In the genomic region with DNA sequence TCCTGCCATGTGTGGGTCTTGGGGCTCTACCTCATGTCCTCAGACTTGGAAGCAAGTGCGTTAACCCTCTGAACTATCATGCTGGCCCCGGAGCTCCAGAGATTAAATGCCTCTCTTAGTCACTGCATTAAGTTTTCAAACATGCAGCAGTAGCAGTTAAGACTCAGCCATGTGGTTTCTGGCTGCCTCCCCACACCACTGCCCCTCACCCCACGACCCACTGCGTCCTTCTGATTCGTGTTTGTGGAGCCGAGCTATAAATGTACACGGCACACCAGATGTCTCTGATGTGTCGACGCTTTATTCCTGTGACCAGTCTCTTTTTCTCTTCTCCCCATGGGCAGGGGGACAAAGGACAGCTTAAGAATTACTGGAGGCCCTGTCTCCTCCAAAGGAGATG, we compare ENCODE assay signal across 16 mouse cellular contexts. TPM values are rescaled to one million over a fixed set of nuclear protein-coding genes. Genes with fewer than 3 reads are reported as not detected.
DNase-seq lines count a peak whose midpoint lies in the region; ATAC-seq and TF ChIP-seq lines count a peak whose summit lies in the region.
"Had no signal": no experiment of that assay in that cellular context is flagged by ENCODE, and none has a peak within 500 bp of the region (broad histone marks: within the 10 kb centered on the region; RNA-seq: fewer than 3 reads in every experiment).

No protein-coding gene starts in this region.

- peak overlapping the region; percentile 34 to 53; a peak in 3 of 4 replicates for H3K27ac ChIP-seq in heart, embryonic 14.5 days (replicated peaks in 1 of 2; ENCODE audit: control insufficient read depth in 1 of 2, insufficient read depth in 1 of 2, low read depth in 2 of 2, low read length in 2 of 2)
- no peak overlapping the region for H3K27ac ChIP-seq in heart, adult 2 months
- no peak overlapping the region for H3K27ac ChIP-seq in lung, postnatal 0 days (ENCODE audit: low read length)
- no peak overlapping the region for H3K27ac ChIP-seq in stomach, embryonic 15.5 days
- H3K27ac ChIP-seq: macrophage; neural tube, embryonic 15.5 days had no signal

- H3K4me2 ChIP-seq in heart, embryonic 14.5 days (ENCODE audit: low read length), result peak overlapping the region; percentile 60
- no peak overlapping the region for H3K4me2 ChIP-seq in lung, postnatal 0 days (replicated peaks; ENCODE audit: low read depth, low read length)
- H3K4me2 ChIP-seq in stomach, embryonic 15.5 days, result peak overlapping the region; percentile 2; the same call in 1 of the 2 replicates
- H3K4me2 ChIP-seq: liver, embryonic 11.5 days; neural tube, embryonic 15.5 days had no signal

- TF ChIP-seq EP300 in heart, adult 2 months (IDR thresholded peaks at IDR 0.05; ENCODE audit: insufficient read depth, low read depth, low read length), result no peak
- no peak for TF ChIP-seq EP300 in lung, postnatal 0 days (IDR thresholded peaks at IDR 0.05)

- H3K4me3 ChIP-seq in heart, embryonic 14.5 days (ENCODE audit: control insufficient read depth in 1 of 2, insufficient read depth in 1 of 2, low read depth in 1 of 2, low read length in 2 of 2), result peak overlapping the region; percentile 7 to 11; a peak in 1 of 4 replicates
- no peak overlapping the region for H3K4me3 ChIP-seq in heart, adult 2 months
- no peak overlapping the region for H3K4me3 ChIP-seq in lung, postnatal 0 days (ENCODE audit: low read depth, low read length)
- no peak overlapping the region for H3K4me3 ChIP-seq in stomach, embryonic 15.5 days (replicated peaks)
- H3K4me3 ChIP-seq: neural tube, embryonic 15.5 days had no signal

- intact Hi-C loops in heart, adult 2 months (cut with DNase I), result no loop called here

- no peaks in the 10 kb centered on the region for H3K27me3 ChIP-seq in heart, embryonic 14.5 days (ENCODE audit: control insufficient read depth, insufficient read depth, low read length)
- no peaks in the 10 kb centered on the region for H3K27me3 ChIP-seq in heart, adult 2 months (ENCODE audit: control insufficient read depth, insufficient read depth, low read length)
- H3K27me3 ChIP-seq in lung, postnatal 0 days (replicated peaks; ENCODE audit: insufficient read depth, low read length), result no peaks in the 10 kb centered on the region
- H3K27me3 ChIP-seq in stomach, embryonic 15.5 days (replicated peaks), result no peaks in the 10 kb centered on the region
- H3K27me3 ChIP-seq: neural tube, embryonic 15.5 days had no signal

- H3K4me1 ChIP-seq in heart, embryonic 14.5 days (ENCODE audit: control insufficient read depth in 2 of 2, insufficient read depth in 2 of 2, low read length in 2 of 2), result peaks cover 6 to 10% of the 10 kb centered on the region in 2 experiments
- H3K4me1 ChIP-seq in heart, adult 2 months (ENCODE audit: control insufficient read depth, insufficient read depth, low read length), result no peaks in the 10 kb centered on the region
- H3K4me1 ChIP-seq in lung, postnatal 0 days (ENCODE audit: insufficient read depth, low read depth, low read length), result no peaks in the 10 kb centered on the region
- 0 out of 2 replicates have a peak, but pooled peaks cover 3% of the 10 kb centered on the region for H3K4me1 ChIP-seq in stomach, embryonic 15.5 days
- H3K4me1 ChIP-seq: neural tube, embryonic 15.5 days had no signal

- TF ChIP-seq CTCF in heart, adult 2 months (IDR thresholded peaks at IDR 0.05), result no peak
- TF ChIP-seq CTCF in lung, postnatal 0 days (IDR thresholded peaks at IDR 0.05), result no peak
- TF ChIP-seq CTCF in brain, embryonic 14.5 days (IDR thresholded peaks at IDR 0.05; ENCODE audit: borderline replicate concordance, extremely low read depth, insufficient read depth, insufficient read length), result no peak

- no peak for DNase-seq in heart, adult 2 months
- DNase-seq in lung, postnatal 0 days (ENCODE audit: low spot score), result peak; percentile 45
- no peak for DNase-seq in lung, postnatal 25 days (ENCODE audit: low spot score)
- peak; percentile 8 for DNase-seq in brain, embryonic 14.5 days (ENCODE audit: low read depth)
- DNase-seq in kidney, postnatal 36 days, result no peak
- DNase-seq: cerebellum, adult 18-20 months; kidney, adult 8-10 months; thymus, adult 2 months had no signal

- H3K79me2 ChIP-seq in heart, adult 2 months (replicated peaks; ENCODE audit: control insufficient read depth, insufficient read depth, low read length), result no peaks in the 10 kb centered on the region

- no peaks in the 10 kb centered on the region for H3K9me3 ChIP-seq in heart, embryonic 14.5 days (ENCODE audit: control insufficient read depth, low read length)
- no peaks in the 10 kb centered on the region for H3K9me3 ChIP-seq in lung, postnatal 0 days (ENCODE audit: low read length)
- no peaks in the 10 kb centered on the region for H3K9me3 ChIP-seq in stomach, embryonic 15.5 days
- H3K9me3 ChIP-seq: neural tube, embryonic 15.5 days had no signal

- no peaks in the 10 kb centered on the region for H3K36me3 ChIP-seq in heart, embryonic 14.5 days (ENCODE audit: control insufficient read depth, insufficient read depth, low read length)
- no peaks in the 10 kb centered on the region for H3K36me3 ChIP-seq in heart, adult 2 months (ENCODE audit: control insufficient read depth, insufficient read depth, low read length)
- no peaks in the 10 kb centered on the region for H3K36me3 ChIP-seq in lung, postnatal 0 days (ENCODE audit: insufficient read depth, low read length)
- H3K36me3 ChIP-seq in stomach, embryonic 15.5 days, result no peaks in the 10 kb centered on the region
- H3K36me3 ChIP-seq: neural tube, embryonic 15.5 days had no signal

- WGBS in heart, embryonic 14.5 days, result 6% methylated on average over 9 of the region's 9 CpGs
- 21% methylated on average over 9 of the region's 9 CpGs for WGBS in heart, adult 2 months
- WGBS in lung, postnatal 0 days, result 44% methylated on average over 9 of the region's 9 CpGs
- WGBS in stomach, embryonic 15.5 days, result 32% methylated on average over 9 of the region's 9 CpGs

- peak overlapping the region; percentile 44 for H3K9ac ChIP-seq in heart, embryonic 14.5 days (ENCODE audit: low read length)
- no peak overlapping the region for H3K9ac ChIP-seq in heart, adult 2 months (ENCODE audit: low read depth, low read length)
- H3K9ac ChIP-seq in lung, postnatal 0 days (replicated peaks; ENCODE audit: low read depth), result no peak overlapping the region
- no peak overlapping the region for H3K9ac ChIP-seq in stomach, embryonic 15.5 days
- H3K9ac ChIP-seq: neural tube, embryonic 15.5 days had no signal

- no peak for TF ChIP-seq POLR2A in heart, adult 2 months (IDR thresholded peaks at IDR 0.05; ENCODE audit: insufficient read depth, low read depth, low read length)
- TF ChIP-seq POLR2A in brain, embryonic 14.5 days (IDR thresholded peaks at IDR 0.05; ENCODE audit: borderline replicate concordance, extremely low read depth, insufficient read depth, insufficient read length, poor library complexity, severe bottlenecking), result no peak

- 0 out of 2 replicates have a peak, but pooled peaks have one; percentile 33 for ATAC-seq in heart, embryonic 14.5 days (ENCODE audit: insufficient number of reproducible peaks, insufficient read depth, low FRiP score, low read depth)
- peak; percentile 57 for ATAC-seq in lung, postnatal 0 days
- no peak for ATAC-seq in stomach, embryonic 15.5 days (ENCODE audit: insufficient read depth, low FRiP score, low read depth)

RNA-seq across cellular contexts. Expression of a gene that starts 16.3 kb away (rescaled TPM):
- polyA plus RNA-seq in heart, embryonic 14.5 days (2014; fragmentation: Nextera tagmentation; extraction: Ambion mirVana), result 0.08 and 0.12 TPM in 2 replicates
- total RNA-seq in heart, adult 2 months (2021), result 1 to 10 TPM; 1.6 to 1.8 TPM
- polyA plus RNA-seq in heart, adult 2 months (2012; rRNA removed), result 0.06 TPM in 2 replicates
- polyA plus RNA-seq in lung, postnatal 0 days (2015; fragmentation: Nextera tagmentation; extraction: Ambion mirVana), result 0.04 TPM in 1 of 2 replicates, not detected in the other
- 0.20 and 0.25 TPM in 2 replicates for polyA plus RNA-seq in brain, embryonic 14.5 days (2012; rRNA removed)
- polyA plus RNA-seq in stomach, embryonic 15.5 days (2015; fragmentation: Nextera tagmentation; extraction: Ambion mirVana), result 0.04 TPM in 1 of 2 replicates, not detected in the other
- total RNA-seq: granulocyte monocyte progenitor cell, adult 5-6 weeks; monocyte, adult 5-6 weeks had no signal
- polyA plus RNA-seq: macrophage had no signal

RNA-seq across cellular contexts. Expression of a gene that starts 55.5 kb away (rescaled TPM):
- 1.3 and 2.7 TPM in 2 replicates for polyA plus RNA-seq in heart, embryonic 14.5 days (2014; fragmentation: Nextera tagmentation; extraction: Ambion mirVana)
- 1 to 10 TPM in 1 of 2 experiments, under 1 TPM in 1; 0.84 to 1.6 TPM for total RNA-seq in heart, adult 2 months (2021)
- polyA plus RNA-seq in heart, adult 2 months (2012; rRNA removed), result 0.68 TPM in 1 of 2 replicates, not detected in the other
- polyA plus RNA-seq in lung, postnatal 0 days (2015; fragmentation: Nextera tagmentation; extraction: Ambion mirVana), result 0.04 and 0.08 TPM in 2 replicates
- 0.05 and 0.25 TPM in 2 replicates for polyA plus RNA-seq in brain, embryonic 14.5 days (2012; rRNA removed)
- polyA plus RNA-seq in stomach, embryonic 15.5 days (2015; fragmentation: Nextera tagmentation; extraction: Ambion mirVana), result 0.28 and 0.31 TPM in 2 replicates
- total RNA-seq: adrenal gland, adult 18-20 months; granulocyte monocyte progenitor cell, adult 5-6 weeks had no signal
- polyA plus RNA-seq: macrophage had no signal

Comparison
In these comparisons a context has a peak if more than half of its experiments do, and no peak if none do; other contexts are left out.
1. H3K27ac ChIP-seq: peak in heart, embryonic 14.5 days (2 of 2); none in heart, adult 2 months (single experiment), lung, postnatal 0 days (single experiment) and stomach, embryonic 15.5 days (single experiment).
2. H3K4me3 ChIP-seq: peak in heart, embryonic 14.5 days (2 of 2); none in heart, adult 2 months (single experiment), lung, postnatal 0 days (single experiment) and stomach, embryonic 15.5 days (single experiment).
3. DNase-seq: peak in lung, postnatal 0 days (single experiment) and brain, embryonic 14.5 days (single experiment); none in heart, adult 2 months (0 of 2), lung, postnatal 25 days (single experiment) and kidney, postnatal 36 days (0 of 2).